In the genomic region with DNA sequence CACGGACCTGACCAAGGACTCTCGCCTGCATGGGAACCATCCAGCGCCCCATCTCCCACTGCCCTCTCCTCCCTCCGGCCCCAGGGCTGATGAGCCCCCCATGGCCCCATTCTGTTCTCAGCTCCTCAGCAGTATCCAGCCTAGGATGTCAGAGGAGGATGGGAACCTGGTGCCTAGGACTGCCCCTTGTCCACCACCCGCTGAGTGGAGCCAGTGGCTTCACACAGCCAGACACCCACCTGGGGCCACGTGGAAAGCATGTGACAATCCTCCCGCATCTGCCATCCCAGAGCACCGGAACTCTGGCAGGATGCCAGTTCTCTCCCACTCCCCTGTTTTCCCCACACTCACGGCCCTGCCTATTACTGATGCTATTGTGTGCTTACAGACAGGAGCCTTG, we compare ENCODE assay signal across 32 mouse cellular contexts.
DNase-seq lines count a peak whose midpoint lies in the region; ATAC-seq and TF ChIP-seq lines count a peak whose summit lies in the region.
"Had no signal": no experiment of that assay in that cellular context is flagged by ENCODE, and none has a peak within 500 bp of the region (broad histone marks: within the 10 kb centered on the region; RNA-seq: fewer than 3 reads in every experiment).

No protein-coding gene starts in this region.

- H3K36me3 ChIP-seq in forebrain, embryonic 13.5 days (ENCODE audit: poor library complexity, severe bottlenecking) = no peaks in the 10 kb centered on the region
- no peaks in the 10 kb centered on the region for H3K36me3 ChIP-seq in forebrain, postnatal 0 days (ENCODE audit: insufficient read depth)
- no peaks in the 10 kb centered on the region for H3K36me3 ChIP-seq in hindbrain, embryonic 12.5 days
- H3K36me3 ChIP-seq in hindbrain, embryonic 16.5 days (ENCODE audit: control insufficient read depth, insufficient read depth, low read length) = no peaks in the 10 kb centered on the region
- no peaks in the 10 kb centered on the region for H3K36me3 ChIP-seq in midbrain, embryonic 14.5 days (ENCODE audit: control insufficient read depth, insufficient read depth, low read length)
- H3K36me3 ChIP-seq in midbrain, embryonic 11.5 days (ENCODE audit: control insufficient read depth, insufficient read depth, low read length) = no peaks in the 10 kb centered on the region
- H3K36me3 ChIP-seq in embryonic facial prominence, embryonic 15.5 days = no peaks in the 10 kb centered on the region
- H3K36me3 ChIP-seq: embryonic facial prominence, embryonic 12.5 days; limb, embryonic 12.5 days; liver, embryonic 12.5 days; neural tube, embryonic 13.5 days; stomach, embryonic 15.5 days had no signal

- no peak for DNase-seq in forebrain, postnatal 0 days
- peak; percentile 8 for DNase-seq in midbrain, embryonic 14.5 days
- no peak for DNase-seq in midbrain, embryonic 11.5 days (ENCODE audit: low spot score, missing footprints)
- no peak for DNase-seq in right cerebral cortex, postnatal 36 days (ENCODE audit: low spot score in 2 of 2)
- DNase-seq: adrenal gland, postnatal 10 days; B cell, adult 2 months; cerebellum, adult 11 months; cerebellum, adult 9-10 months; cerebellum, postnatal 36 days; gastrocnemius, postnatal 36 days; heart, adult 18-20 months; heart, postnatal 36 days; kidney, adult 9 months; kidney, postnatal 14 days; liver, postnatal 0 days; lung, postnatal 36 days; retina, postnatal 1 day; right cerebral cortex, postnatal 14 days had no signal

- H3K4me2 ChIP-seq in forebrain, embryonic 13.5 days = no peak overlapping the region
- no peak overlapping the region for H3K4me2 ChIP-seq in forebrain, postnatal 0 days (ENCODE audit: low read depth)
- no peak overlapping the region for H3K4me2 ChIP-seq in hindbrain, embryonic 12.5 days (replicated peaks)
- H3K4me2 ChIP-seq in hindbrain, embryonic 16.5 days (ENCODE audit: low read length) = no peak overlapping the region
- no peak overlapping the region for H3K4me2 ChIP-seq in midbrain, embryonic 14.5 days (ENCODE audit: low read length)
- H3K4me2 ChIP-seq in midbrain, embryonic 11.5 days = no peak overlapping the region
- H3K4me2 ChIP-seq in embryonic facial prominence, embryonic 15.5 days (replicated peaks) = no peak overlapping the region
- H3K4me2 ChIP-seq: embryonic facial prominence, embryonic 12.5 days; heart, embryonic 11.5 days; limb, embryonic 12.5 days; liver, embryonic 12.5 days; neural tube, embryonic 13.5 days; stomach, embryonic 15.5 days had no signal

- TF ChIP-seq CTCF in forebrain, postnatal 0 days (IDR thresholded peaks at IDR 0.05; ENCODE audit: low read depth) = no peak

- H3K9me3 ChIP-seq in forebrain, embryonic 13.5 days (replicated peaks) = no peaks in the 10 kb centered on the region
- H3K9me3 ChIP-seq in forebrain, postnatal 0 days (ENCODE audit: low read length) = no peaks in the 10 kb centered on the region
- H3K9me3 ChIP-seq in hindbrain, embryonic 12.5 days (replicated peaks) = no peaks in the 10 kb centered on the region
- H3K9me3 ChIP-seq in hindbrain, embryonic 16.5 days (ENCODE audit: control insufficient read depth, low read length) = no peaks in the 10 kb centered on the region
- no peaks in the 10 kb centered on the region for H3K9me3 ChIP-seq in midbrain, embryonic 14.5 days (ENCODE audit: control insufficient read depth, low read length)
- no peaks in the 10 kb centered on the region for H3K9me3 ChIP-seq in midbrain, embryonic 11.5 days (ENCODE audit: control insufficient read depth, low read length)
- H3K9me3 ChIP-seq in embryonic facial prominence, embryonic 15.5 days (replicated peaks) = no peaks in the 10 kb centered on the region
- H3K9me3 ChIP-seq: embryonic facial prominence, embryonic 12.5 days; limb, embryonic 12.5 days; liver, embryonic 12.5 days; neural tube, embryonic 13.5 days; stomach, embryonic 15.5 days had no signal

- peak; percentile 39 for ATAC-seq in forebrain, embryonic 13.5 days
- no peak for ATAC-seq in forebrain, postnatal 0 days
- peak; percentile 32; the same call in 1 of the 2 replicates for ATAC-seq in hindbrain, embryonic 12.5 days (ENCODE audit: low FRiP score)
- no peak for ATAC-seq in hindbrain, embryonic 16.5 days
- ATAC-seq in midbrain, embryonic 14.5 days (ENCODE audit: low FRiP score, low TSS enrichment) = peak; percentile 40; the same call in 1 of the 2 replicates
- no peak for ATAC-seq in midbrain, embryonic 11.5 days (ENCODE audit: low FRiP score)
- ATAC-seq in embryonic facial prominence, embryonic 15.5 days (ENCODE audit: insufficient number of reproducible peaks, low FRiP score, low TSS enrichment, low read depth) = peak; percentile 57; the same call in 1 of the 2 replicates
- ATAC-seq: intestine, postnatal 0 days; liver, embryonic 12.5 days; liver, postnatal 0 days had no signal

- no peaks in the 10 kb centered on the region for H3K27me3 ChIP-seq in forebrain, embryonic 13.5 days
- no peaks in the 10 kb centered on the region for H3K27me3 ChIP-seq in forebrain, postnatal 0 days (ENCODE audit: insufficient read depth, low read length)
- no peaks in the 10 kb centered on the region for H3K27me3 ChIP-seq in hindbrain, embryonic 12.5 days
- H3K27me3 ChIP-seq in hindbrain, embryonic 16.5 days (replicated peaks; ENCODE audit: control insufficient read depth, insufficient read depth, low read length) = no peaks in the 10 kb centered on the region
- no peaks in the 10 kb centered on the region for H3K27me3 ChIP-seq in midbrain, embryonic 14.5 days (ENCODE audit: control insufficient read depth, insufficient read depth, low read length)
- no peaks in the 10 kb centered on the region for H3K27me3 ChIP-seq in midbrain, embryonic 11.5 days (ENCODE audit: control insufficient read depth, insufficient read depth, low read length)
- no peaks in the 10 kb centered on the region for H3K27me3 ChIP-seq in embryonic facial prominence, embryonic 15.5 days
- H3K27me3 ChIP-seq: CH12.LX; embryonic facial prominence, embryonic 12.5 days; limb, embryonic 12.5 days; liver, embryonic 12.5 days; neural tube, embryonic 13.5 days; stomach, embryonic 15.5 days had no signal

- 65% methylated on average over 9 of the region's 9 CpGs for WGBS in forebrain, embryonic 13.5 days
- 70% methylated on average over 9 of the region's 9 CpGs for WGBS in forebrain, postnatal 0 days
- WGBS in hindbrain, embryonic 12.5 days = 78% methylated on average over 9 of the region's 9 CpGs
- WGBS in hindbrain, embryonic 16.5 days = 68% methylated on average over 9 of the region's 9 CpGs
- 76% methylated on average over 9 of the region's 9 CpGs for WGBS in midbrain, embryonic 14.5 days
- WGBS in midbrain, embryonic 11.5 days = 82% methylated on average over 9 of the region's 9 CpGs
- 77% methylated on average over 9 of the region's 9 CpGs for WGBS in embryonic facial prominence, embryonic 15.5 days

- H3K9ac ChIP-seq in forebrain, embryonic 13.5 days = no peak overlapping the region
- H3K9ac ChIP-seq in forebrain, postnatal 0 days = no peak overlapping the region
- no peak overlapping the region for H3K9ac ChIP-seq in hindbrain, embryonic 12.5 days
- H3K9ac ChIP-seq in hindbrain, embryonic 16.5 days (ENCODE audit: low read depth, low read length) = no peak overlapping the region
- no peak overlapping the region for H3K9ac ChIP-seq in midbrain, embryonic 14.5 days (replicated peaks; ENCODE audit: low read length)
- no peak overlapping the region for H3K9ac ChIP-seq in midbrain, embryonic 11.5 days (ENCODE audit: low read length)
- H3K9ac ChIP-seq in embryonic facial prominence, embryonic 15.5 days = no peak overlapping the region
- H3K9ac ChIP-seq: embryonic facial prominence, embryonic 12.5 days; limb, embryonic 12.5 days; liver, embryonic 12.5 days; liver, postnatal 0 days; neural tube, embryonic 13.5 days; stomach, embryonic 15.5 days had no signal

- peaks cover 6% of the 10 kb centered on the region; the same call in 1 of the 2 replicates for H3K4me1 ChIP-seq in forebrain, embryonic 13.5 days
- no peaks in the 10 kb centered on the region for H3K4me1 ChIP-seq in forebrain, postnatal 0 days (ENCODE audit: insufficient read depth)
- no peaks in the 10 kb centered on the region for H3K4me1 ChIP-seq in hindbrain, embryonic 12.5 days
- no peaks in the 10 kb centered on the region for H3K4me1 ChIP-seq in hindbrain, embryonic 16.5 days (ENCODE audit: control insufficient read depth, insufficient read depth, low read depth, low read length)
- no peaks in the 10 kb centered on the region for H3K4me1 ChIP-seq in midbrain, embryonic 14.5 days (ENCODE audit: control insufficient read depth, insufficient read depth, low read length)
- no peaks in the 10 kb centered on the region for H3K4me1 ChIP-seq in midbrain, embryonic 11.5 days (ENCODE audit: control insufficient read depth, insufficient read depth, low read length)
- no peaks in the 10 kb centered on the region for H3K4me1 ChIP-seq in embryonic facial prominence, embryonic 15.5 days
- H3K4me1 ChIP-seq: embryonic facial prominence, embryonic 12.5 days; limb, embryonic 12.5 days; liver, embryonic 12.5 days; neural tube, embryonic 13.5 days; stomach, embryonic 15.5 days had no signal

- H3K27ac ChIP-seq in forebrain, embryonic 13.5 days = no peak overlapping the region
- no peak overlapping the region for H3K27ac ChIP-seq in forebrain, postnatal 0 days (ENCODE audit: low read depth, low read length)
- H3K27ac ChIP-seq in hindbrain, embryonic 12.5 days = no peak overlapping the region
- H3K27ac ChIP-seq in hindbrain, embryonic 16.5 days (ENCODE audit: low read depth, low read length) = no peak overlapping the region
- H3K27ac ChIP-seq in midbrain, embryonic 14.5 days (replicated peaks; ENCODE audit: low read depth, low read length) = no peak overlapping the region
- no peak overlapping the region for H3K27ac ChIP-seq in midbrain, embryonic 11.5 days (ENCODE audit: low read depth, low read length)
- H3K27ac ChIP-seq in embryonic facial prominence, embryonic 15.5 days (replicated peaks) = no peak overlapping the region
- H3K27ac ChIP-seq: embryonic facial prominence, embryonic 12.5 days; limb, embryonic 12.5 days; liver, embryonic 12.5 days; neural tube, embryonic 13.5 days; stomach, embryonic 15.5 days had no signal

- H3K4me3 ChIP-seq in forebrain, embryonic 13.5 days = no peak overlapping the region
- H3K4me3 ChIP-seq in forebrain, postnatal 0 days (ENCODE audit: low read depth, low read length) = no peak overlapping the region
- no peak overlapping the region for H3K4me3 ChIP-seq in hindbrain, embryonic 12.5 days
- no peak overlapping the region for H3K4me3 ChIP-seq in hindbrain, embryonic 16.5 days (ENCODE audit: low read length)
- H3K4me3 ChIP-seq in midbrain, embryonic 14.5 days (replicated peaks; ENCODE audit: low read depth, low read length) = no peak overlapping the region
- H3K4me3 ChIP-seq in midbrain, embryonic 11.5 days (ENCODE audit: low read depth, low read length) = no peak overlapping the region
- no peak overlapping the region for H3K4me3 ChIP-seq in embryonic facial prominence, embryonic 15.5 days (replicated peaks)
- H3K4me3 ChIP-seq: embryonic facial prominence, embryonic 12.5 days; erythroblast, embryonic 14.5 days; limb, embryonic 12.5 days; liver, embryonic 12.5 days; myocyte; neural tube, embryonic 13.5 days; stomach, embryonic 15.5 days had no signal

Comparison
In these comparisons a context has a peak if more than half of its experiments do, and no peak if none do; other contexts are left out.
1. ATAC-seq: peak in forebrain, embryonic 13.5 days (single experiment), hindbrain, embryonic 12.5 days (single experiment), midbrain, embryonic 14.5 days (single experiment) and embryonic facial prominence, embryonic 15.5 days (single experiment); none in forebrain, postnatal 0 days (single experiment), hindbrain, embryonic 16.5 days (single experiment) and midbrain, embryonic 11.5 days (single experiment).